Mouse (Mus musculus) hindbrain, postnatal 0 days (tissue): ENCODE results near the gene Hspa4. TPM values are rescaled to one million over a fixed set of nuclear protein-coding genes. Genes with fewer than 3 reads are reported as not detected.

Experiments
- ATAC-seq: fragments of 200-750 bp; cut with Nextera tagmentation; 2 replicates; pipeline ENCODE4 v1.8.0; 2017; ENCODE audit warnings: mild to moderate bottlenecking, moderate TSS enrichment, moderate library complexity
- DNase-seq: peaks from one replicate; pipeline ENCODE4 v3.0.0-alpha.2; 2015; ENCODE audit warnings: low spot score
- H3K27ac ChIP-seq: fragments of 300-500 bp; sonication (generic); 2 replicates; pipeline ENCODE4 v1.5.1; 2014; ENCODE audit warnings: mild to moderate bottlenecking
- H3K27me3 ChIP-seq: fragments of 300-500 bp; sonication (generic); 2 replicates; pipeline ENCODE4 v1.6.1; 2014; ENCODE audit warnings: low read length, mixed read lengths; ENCODE audit not compliant: insufficient read depth
- H3K36me3 ChIP-seq: fragments of 300-500 bp; sonication (generic); 2 replicates; pipeline ENCODE4 v1.6.1; 2014; ENCODE audit warnings: low read length, mixed read lengths; ENCODE audit not compliant: insufficient read depth
- H3K4me1 ChIP-seq: fragments of 300-500 bp; sonication (generic); 2 replicates; pipeline ENCODE4 v1.6.1; 2014; ENCODE audit warnings: antibody characterized with exemption, low read length, mixed read lengths; ENCODE audit not compliant: insufficient read depth
- H3K4me2 ChIP-seq: fragments of 300-500 bp; sonication (generic); 2 replicates; pipeline ENCODE4 v1.6.1; 2014; ENCODE audit warnings: low read depth, mild to moderate bottlenecking, low read length, moderate library complexity, mixed read lengths
- H3K4me3 ChIP-seq: fragments of 300-500 bp; sonication (generic); 2 replicates; pipeline ENCODE4 v1.5.1; 2014; ENCODE audit warnings: low read length
- H3K9ac ChIP-seq: fragments of 300-500 bp; sonication (generic); replicated peaks from 2 replicates; pipeline ENCODE4 v1.6.1; 2014; ENCODE audit warnings: mild to moderate bottlenecking, low read length, moderate library complexity, mixed read lengths
- H3K9me3 ChIP-seq: fragments of 300-500 bp; sonication (generic); 2 replicates; pipeline ENCODE4 v1.6.1; 2016; ENCODE audit warnings: low read length, mixed read lengths
- CTCF ChIP-seq: IDR thresholded peaks from 2 replicates; pipeline ENCODE4 v1.5.1; 2016; ENCODE audit warnings: antibody characterized with exemption, control low read depth, low read depth
- WGBS: fragments of 180-500 bp; shearing (Covaris S2); extraction: QIAGEN DNeasy Blood & Tissue Kit; methylation state at CpG from one replicate; pipeline ENCODE4 v1.1.7; 2014; 5-methylcytosine and 5-hydroxymethylcytosine counted together
- polyA plus RNA-seq: library from polyadenylated mRNA; unstranded; fragments of >200 nt; fragmentation: Nextera tagmentation; extraction: Ambion mirVana; gene quantifications from 2 replicates; pipeline ENCODE4 v1.2.1, GENCODE M21; 2015
- total RNA-seq: library from RNA; depleted of rRNA; stranded (reverse); fragments of >200 nt; gene quantifications from 2 replicates; pipeline ENCODE4 v1.2.3, GENCODE M21; 2014; rRNA removed

Hspa4 gene
- total and polyA plus RNA-seq, 2 experiments from 2014 or later: 50.8 to 79.4 TPM

- TF ChIP-seq CTCF: no peak
- 64% methylated on average over 5 of the region's 5 CpGs for WGBS
These were observed 68.4 kb downstream of the Hspa4 start for GRCm38 (mm10) chr11:53231836-53232235.

GRCm38 (mm10) chr11:53229011-53229410, 71.2 kb downstream of the Hspa4 start:
- 82% methylated on average over 3 of the region's 3 CpGs for whole genome bisulfite sequencing
- Histone ChIP-seq H3K9ac (no peak overlapping the region), H3K4me2 (no peak overlapping the region), H3K27ac (no peak overlapping the region), H3K36me3 (no peaks in the 10 kb centered on the region), H3K4me3 (no peak overlapping the region), H3K27me3 (no peaks in the 10 kb centered on the region), H3K4me1 (no peaks in the 10 kb centered on the region), H3K9me3 (no peaks in the 10 kb centered on the region)
- no peak for DNase-seq
- TF ChIP-seq CTCF: no peak
- ATAC-seq: no peak

More at GRCm38 (mm10) chr11:53231836-53232235, 68.4 kb downstream of the Hspa4 start:
- DNase-seq (no peak), ATAC-seq (no peak)
- Histone ChIP-seq H3K4me3 (no peak overlapping the region), H3K9ac (no peak overlapping the region), H3K36me3 (no peaks in the 10 kb centered on the region), H3K4me1 (no peaks in the 10 kb centered on the region), H3K27me3 (no peaks in the 10 kb centered on the region), H3K27ac (no peak overlapping the region), H3K9me3 (no peaks in the 10 kb centered on the region), H3K4me2 (no peak overlapping the region)

- no peaks in the 10 kb centered on the region for H3K36me3 ChIP-seq
- ATAC-seq (no peak), DNase-seq (no peak)
- no peak overlapping the region for H3K9ac ChIP-seq
- H3K4me2 ChIP-seq: no peak overlapping the region
- H3K9me3 ChIP-seq: no peaks in the 10 kb centered on the region
- H3K27me3 ChIP-seq: no peaks in the 10 kb centered on the region
- no peak overlapping the region for H3K27ac ChIP-seq
- no peak for TF ChIP-seq CTCF
- WGBS: 72% methylated on average over 9 of the region's 9 CpGs
- no peak overlapping the region for H3K4me3 ChIP-seq
- H3K4me1 ChIP-seq: no peaks in the 10 kb centered on the region
These were observed 89.4 kb downstream of the Hspa4 start for GRCm38 (mm10) chr11:53210876-53211275.

Other genes starting within 250 kb of the Hspa4 start
- gene Zcchc10, start 24.2 kb upstream of the Hspa4 start, total RNA-seq: 0.89 TPM in 1 of 2 replicates, not detected in the other
- gene Zcchc10, start 24.2 kb upstream of the Hspa4 start, polyA plus RNA-seq: 13.6 and 14.9 TPM in 2 replicates
- 87.1 and 91.0 TPM in 2 replicates for gene Aff4, start 50.4 kb upstream of the Hspa4 start, total RNA-seq
- 109 and 111 TPM in 2 replicates for gene Aff4, start 50.4 kb upstream of the Hspa4 start, polyA plus RNA-seq
- not detected in 2 replicates for gene Leap2, start 122.7 kb upstream of the Hspa4 start, total RNA-seq
- gene Leap2, start 122.7 kb upstream of the Hspa4 start, polyA plus RNA-seq: not detected in 2 replicates
- gene Uqcrq, start 130.4 kb upstream of the Hspa4 start, total RNA-seq: 20.4 and 38.9 TPM in 2 replicates
- 1,041 and 1,049 TPM in 2 replicates for gene Uqcrq, start 130.4 kb upstream of the Hspa4 start, polyA plus RNA-seq
- gene Gdf9, start 130.6 kb upstream of the Hspa4 start, total RNA-seq: 0.11 and 2.1 TPM in 2 replicates
- gene Gdf9, start 130.6 kb upstream of the Hspa4 start, polyA plus RNA-seq: 1.5 and 1.6 TPM in 2 replicates
- not detected in 2 replicates for gene Gm10447, start 156.7 kb upstream of the Hspa4 start, total RNA-seq
- 0.10 TPM in 1 of 2 replicates, not detected in the other for gene Gm10447, start 156.7 kb upstream of the Hspa4 start, polyA plus RNA-seq
- 6.2 and 7.1 TPM in 2 replicates for gene Shroom1, start 156.7 kb upstream of the Hspa4 start, total RNA-seq
- gene Shroom1, start 156.7 kb upstream of the Hspa4 start, polyA plus RNA-seq: 2.4 and 2.9 TPM in 2 replicates
- not detected in 2 replicates for gene Gm9837, start 170.0 kb upstream of the Hspa4 start, total RNA-seq
- gene Gm9837, start 170.0 kb upstream of the Hspa4 start, polyA plus RNA-seq: not detected in 2 replicates
- not detected in 2 replicates for gene Gm9945, start 179.7 kb upstream of the Hspa4 start, total RNA-seq
- 0.39 and 0.53 TPM in 2 replicates for gene Gm9945, start 179.7 kb upstream of the Hspa4 start, polyA plus RNA-seq
- 8.7 and 10.6 TPM in 2 replicates for gene Sowaha, start 179.8 kb upstream of the Hspa4 start, total RNA-seq
- 4.1 and 4.2 TPM in 2 replicates for gene Sowaha, start 179.8 kb upstream of the Hspa4 start, polyA plus RNA-seq
- 55.3 and 56.6 TPM in 2 replicates for gene Sept8, start 218.8 kb upstream of the Hspa4 start, total RNA-seq
- 19.1 and 20.9 TPM in 2 replicates for gene Sept8, start 218.8 kb upstream of the Hspa4 start, polyA plus RNA-seq